Mouse (Mus musculus) heart, adult 8-10 months (tissue): ENCODE data around the gene Myod1. TPM values are rescaled to one million over a fixed set of nuclear protein-coding genes. Genes with fewer than 3 reads are reported as not detected.

Experiments
- DNase-seq: peaks from one replicate; pipeline ENCODE4 v3.0.0; 2022; ENCODE audit warnings: low spot score
- total RNA-seq, 4 experiments: library from RNA; stranded (reverse); gene quantifications; 2 replicates each; pipeline ENCODE4 v1.2.4; 2022

Myod1 gene
- total RNA-seq, 4 experiments from 2014 or later = 0.12 to 0.16 (median 0.14) TPM; not detected in 1

DNA sequence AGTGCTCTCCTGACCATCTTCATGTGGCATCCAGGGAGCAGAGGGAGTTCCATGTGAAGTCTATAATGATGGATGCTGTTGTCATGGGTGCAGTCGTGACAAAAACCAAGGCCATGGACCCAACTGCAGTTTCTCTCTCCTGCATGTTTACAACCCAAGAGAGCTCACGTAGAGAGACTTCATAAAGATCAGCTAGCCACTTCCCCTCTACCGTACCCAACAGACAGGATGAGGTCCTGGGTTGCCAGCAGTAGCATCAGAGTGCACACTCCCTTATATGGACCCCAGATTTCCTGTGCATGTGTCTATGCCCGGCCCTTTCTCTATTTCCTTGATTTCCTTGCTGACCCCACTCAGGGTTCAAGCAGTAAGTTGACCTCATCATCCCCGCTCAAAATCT is 15.4 kb downstream of the Myod1 start:
- DNase-seq = no peak

- DNase-seq = peak; percentile 60
Observed at GRCm38 (mm10) chr7:46393116-46393515, 16.8 kb downstream of the Myod1 start.

GRCm38 (mm10) chr7:46393718-46394511 is 17.6 kb downstream of the Myod1 start:
- no peak for DNase-seq

DNA sequence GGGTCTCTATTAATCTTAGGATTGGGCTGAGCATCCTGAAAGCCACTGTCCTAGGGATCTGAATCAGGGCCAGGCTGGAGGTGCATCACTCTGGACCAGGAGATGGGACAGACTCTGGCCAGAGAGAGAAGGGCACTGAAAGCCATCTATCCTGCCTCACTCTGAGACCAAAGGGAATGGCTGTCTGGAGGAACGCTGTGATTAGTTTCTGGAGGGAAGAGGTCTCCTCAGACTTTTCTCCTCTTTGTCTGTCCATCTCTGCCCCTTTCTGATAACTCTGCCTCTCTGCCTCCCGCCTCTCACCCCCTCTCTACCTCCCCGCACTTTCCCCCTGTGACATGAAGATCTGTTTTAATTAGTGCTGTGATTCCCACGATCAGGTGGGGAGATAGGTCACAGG is 18.7 kb downstream of the Myod1 start:
- DNase-seq = no peak

DNA sequence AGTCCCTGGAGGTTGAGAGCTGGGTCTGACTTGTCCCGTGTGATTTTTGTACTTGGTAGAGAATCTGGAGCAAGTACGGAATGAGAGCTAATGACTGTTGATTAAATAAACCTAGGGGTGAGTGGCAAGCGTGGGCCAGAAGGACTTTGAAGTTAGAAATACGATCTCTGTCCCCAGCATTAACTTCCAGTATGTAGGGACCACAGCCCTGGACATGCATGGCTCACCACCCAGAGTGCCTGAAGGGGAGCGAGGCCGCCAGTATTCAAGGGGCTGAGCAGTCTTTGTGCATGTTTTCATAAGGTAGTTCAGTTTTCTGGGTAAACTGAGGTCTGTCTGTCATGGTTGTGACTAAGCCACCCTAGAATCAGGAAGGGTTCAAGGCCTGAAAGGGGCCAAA is 19.3 kb downstream of the Myod1 start:
- no peak for DNase-seq

- peak; percentile 10 for DNase-seq
Observed at GRCm38 (mm10) chr7:46396231-46396927, 20.1 kb downstream of the Myod1 start, which contains the start of gene Kcnc1. Gene Kcnc1 (plus strand): TSS chr7:46396497.

DNA sequence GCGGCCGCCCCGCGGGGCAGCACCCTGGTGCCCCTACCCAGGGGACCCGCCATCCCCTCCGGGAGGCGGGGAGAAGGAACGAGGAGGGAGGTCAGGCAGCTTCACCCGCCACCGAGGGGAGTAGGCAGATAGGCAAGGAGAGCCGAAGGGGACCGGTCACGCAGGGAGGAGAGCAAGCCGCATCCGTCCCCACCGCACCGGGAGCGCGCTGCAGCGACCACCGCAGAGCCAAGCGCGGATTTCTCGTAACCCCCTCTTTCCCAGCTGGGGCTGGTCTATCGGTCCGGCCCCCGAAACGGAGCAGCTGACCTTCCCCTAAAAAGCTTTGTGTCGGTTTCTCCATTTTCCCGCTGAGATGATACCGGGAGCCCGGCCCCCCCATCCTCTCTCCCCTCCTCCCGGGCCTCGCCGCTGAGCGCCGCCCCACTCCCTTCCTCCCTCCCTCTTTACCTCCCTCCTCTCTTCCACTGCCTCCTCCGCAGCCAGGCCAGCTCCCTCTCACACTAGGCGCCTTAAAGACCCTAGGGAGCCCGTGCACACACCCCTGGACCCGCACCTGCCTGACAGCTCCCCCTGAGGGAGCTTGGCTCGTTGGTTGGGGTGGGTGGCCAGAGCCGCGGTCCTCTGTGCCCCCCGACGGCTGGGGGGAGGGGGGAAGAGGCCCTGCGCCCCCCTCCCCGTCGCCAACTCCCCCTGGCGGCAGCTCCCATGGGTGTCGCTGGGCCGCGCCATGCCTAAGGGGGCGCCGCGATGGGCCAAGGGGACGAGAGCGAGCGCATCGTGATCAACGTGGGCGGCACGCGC is 20.9 kb downstream of the Myod1 start:
- DNase-seq = no peak

DNA sequence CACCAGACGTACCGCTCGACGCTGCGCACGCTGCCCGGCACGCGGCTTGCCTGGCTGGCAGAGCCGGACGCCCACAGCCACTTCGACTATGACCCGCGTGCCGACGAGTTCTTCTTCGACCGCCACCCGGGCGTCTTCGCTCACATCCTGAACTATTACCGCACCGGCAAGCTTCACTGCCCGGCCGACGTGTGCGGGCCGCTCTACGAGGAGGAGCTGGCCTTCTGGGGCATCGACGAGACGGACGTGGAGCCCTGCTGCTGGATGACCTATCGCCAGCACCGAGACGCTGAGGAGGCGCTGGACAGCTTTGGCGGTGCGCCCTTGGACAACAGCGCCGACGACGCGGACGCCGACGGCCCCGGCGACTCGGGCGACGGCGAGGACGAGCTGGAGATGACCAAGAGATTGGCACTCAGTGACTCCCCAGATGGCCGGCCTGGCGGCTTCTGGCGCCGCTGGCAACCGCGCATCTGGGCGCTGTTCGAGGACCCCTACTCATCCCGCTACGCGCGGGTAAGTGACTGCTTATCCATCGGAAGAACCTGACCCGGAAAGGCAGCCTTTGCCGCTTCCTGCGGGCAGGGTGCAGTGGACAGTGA is 21.6 kb downstream of the Myod1 start:
- DNase-seq = no peak

- DNase-seq = no peak
Observed at GRCm38 (mm10) chr7:46398612-46399011, 22.3 kb downstream of the Myod1 start.

- no peak for DNase-seq
Observed at GRCm38 (mm10) chr7:46399676-46400075, 23.4 kb downstream of the Myod1 start.

GRCm38 (mm10) chr7:46400346-46400745 is 24.1 kb downstream of the Myod1 start:
- no peak for DNase-seq

GRCm38 (mm10) chr7:46401371-46402180 is 25.3 kb downstream of the Myod1 start:
- no peak for DNase-seq

DNA sequence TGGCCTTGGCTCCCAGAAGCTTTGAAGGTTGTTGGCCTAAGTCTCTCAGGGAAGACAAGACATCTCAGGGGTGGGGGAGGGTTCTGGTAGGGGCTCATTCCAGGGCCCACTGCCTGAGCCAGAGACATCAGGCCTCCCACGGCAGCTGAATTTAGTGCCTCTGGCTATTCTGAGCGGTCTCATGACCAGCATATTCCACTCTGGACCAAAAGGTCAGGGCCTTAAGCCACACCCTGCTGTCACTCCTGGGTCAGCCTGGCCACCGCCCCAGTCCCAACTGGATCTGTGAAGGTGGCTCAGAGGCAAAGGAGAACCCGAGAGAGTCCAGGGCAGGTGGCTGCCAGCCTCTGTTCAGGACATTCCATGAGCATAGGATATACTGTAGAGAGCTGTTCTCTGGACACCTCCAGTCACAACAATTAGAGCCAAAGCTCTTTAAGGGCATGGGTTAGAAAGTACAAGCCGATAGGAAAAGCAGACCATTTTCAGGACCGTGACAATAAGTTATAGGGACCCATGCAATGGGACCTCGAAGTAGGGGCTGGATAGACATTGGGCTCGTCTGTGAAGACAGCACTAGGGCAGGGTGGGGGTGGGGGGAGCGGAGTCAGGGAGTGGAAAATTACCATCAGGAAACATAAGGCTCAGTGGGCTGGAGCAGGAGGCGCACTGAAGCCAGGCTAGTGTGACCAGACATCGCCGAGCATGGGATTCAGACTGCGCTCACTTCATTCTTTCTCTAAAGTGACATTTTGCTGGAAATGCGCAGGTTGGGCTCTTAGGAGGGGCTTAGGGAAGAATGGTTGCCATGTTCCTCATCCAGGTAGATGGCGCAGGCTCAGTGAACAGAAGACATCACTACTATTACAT is 27.6 kb downstream of the Myod1 start:
- DNase-seq = no peak

DNA sequence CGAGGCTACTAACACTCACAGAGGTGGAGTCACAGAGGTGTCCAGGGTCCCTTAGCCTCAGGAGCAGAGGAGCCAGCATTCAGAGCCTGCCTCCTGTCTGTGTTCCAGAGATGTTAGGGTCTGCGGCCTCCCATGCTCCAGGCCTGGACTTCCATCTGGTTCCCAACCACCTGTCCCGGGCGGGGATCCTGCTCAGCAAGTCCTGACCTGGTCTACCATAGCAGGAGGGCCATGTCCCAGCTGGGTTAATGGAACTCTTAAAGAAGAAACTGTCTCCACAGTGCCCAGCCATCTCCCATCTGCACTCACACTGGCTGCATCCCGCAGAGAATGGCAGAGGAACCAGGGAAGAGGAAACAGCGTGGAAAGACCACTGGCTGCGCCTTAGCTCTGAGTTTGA is 28.5 kb downstream of the Myod1 start:
- no peak for DNase-seq

DNA sequence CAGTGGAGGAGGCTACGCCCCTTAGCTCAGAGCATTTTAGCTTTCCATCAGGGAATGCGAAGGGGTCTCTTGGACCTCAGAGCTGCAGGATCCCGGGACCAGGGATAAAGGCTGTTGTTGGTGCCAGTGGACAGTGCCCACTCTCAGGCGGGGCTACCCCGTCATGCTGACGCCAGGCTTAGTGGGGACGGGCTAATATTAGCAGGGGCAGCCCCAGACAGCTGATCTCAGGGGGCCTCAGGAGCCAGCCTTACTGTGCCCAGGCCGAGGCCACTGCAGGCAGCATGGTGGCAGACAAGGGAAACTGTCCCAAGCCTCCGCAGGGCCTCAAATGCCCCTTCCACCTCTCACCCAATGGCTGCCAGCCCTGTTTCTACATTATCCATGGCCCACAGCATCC is 32.3 kb downstream of the Myod1 start:
- no peak for DNase-seq

- DNase-seq = no peak
Observed at GRCm38 (mm10) chr7:46409204-46409789, 33.0 kb downstream of the Myod1 start.

DNA sequence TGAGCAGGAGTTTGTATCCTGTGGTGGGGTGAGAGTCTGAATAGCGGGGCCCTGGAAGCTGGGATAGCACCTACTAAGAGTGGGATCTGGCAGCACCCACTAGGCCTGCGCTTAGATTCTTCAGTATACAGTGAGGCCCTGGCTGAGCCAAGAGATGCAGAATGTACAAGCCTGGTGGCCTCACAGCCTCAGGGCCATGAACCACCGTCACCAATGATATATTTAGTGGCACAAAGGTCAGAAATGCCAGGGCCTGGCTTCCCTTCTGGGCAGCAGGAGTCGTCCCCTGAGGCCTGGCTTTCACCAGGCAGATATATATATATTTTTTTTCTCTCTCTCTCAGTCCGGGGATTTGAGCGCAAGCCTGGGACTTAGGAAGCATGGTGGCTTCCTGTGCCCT is 34.5 kb downstream of the Myod1 start:
- DNase-seq = no peak

DNA sequence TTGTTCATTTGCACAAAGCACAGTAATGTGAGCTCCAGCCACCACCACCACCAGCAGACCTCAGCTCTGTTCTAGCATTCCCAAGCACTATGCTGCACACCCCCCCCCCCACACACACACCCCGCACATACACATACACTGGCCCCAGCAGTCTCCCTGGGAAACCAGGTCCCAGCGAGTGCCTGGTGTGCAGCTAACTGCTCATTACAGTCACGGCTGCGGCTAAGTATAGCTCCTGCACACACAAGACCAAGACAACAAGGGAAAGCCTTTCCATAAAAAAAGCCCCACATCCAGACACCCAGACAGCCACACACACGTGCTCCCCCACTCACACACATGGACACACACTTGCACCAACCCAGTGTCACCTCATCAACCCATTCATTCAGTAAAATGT is 36.5 kb downstream of the Myod1 start:
- DNase-seq = no peak

DNA sequence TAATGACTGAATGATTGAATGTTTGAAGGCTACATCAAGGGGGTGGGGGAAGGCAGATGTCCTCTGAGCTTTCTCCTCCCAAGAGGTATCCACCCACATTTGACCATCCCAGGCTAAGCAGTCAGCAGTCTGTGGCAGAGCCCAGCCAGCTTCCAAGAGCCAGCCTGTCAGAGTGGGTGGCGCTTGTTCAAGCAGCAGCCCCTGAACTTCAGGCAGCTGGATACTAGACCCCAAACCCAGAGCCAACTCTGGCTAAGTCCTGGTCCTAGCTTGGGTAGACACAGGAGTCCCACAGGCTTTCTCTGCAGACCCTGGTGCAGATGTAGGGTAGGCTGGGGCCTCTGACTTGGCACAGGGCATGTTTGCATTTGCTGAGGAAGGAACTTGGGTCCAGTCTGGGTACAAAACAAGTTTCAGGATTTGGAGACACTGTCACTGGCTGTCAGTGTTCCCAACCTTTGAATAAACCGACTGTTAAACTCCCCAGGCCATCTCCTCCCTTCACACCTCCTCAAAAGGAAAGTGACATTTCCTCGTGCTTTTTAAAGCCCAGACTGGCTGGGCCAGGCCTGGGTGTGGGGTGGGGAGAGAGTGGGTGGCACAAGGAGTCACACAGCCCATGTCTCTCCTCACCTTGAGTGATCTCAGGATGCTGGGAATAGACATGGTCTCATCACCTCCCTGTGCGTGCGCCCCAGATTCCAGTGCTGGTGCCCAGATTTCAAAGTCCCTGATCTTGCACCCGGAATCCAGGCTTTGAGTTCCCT is 37.9 kb downstream of the Myod1 start:
- no peak for DNase-seq
